Mouse (Mus musculus): Measurements from ENCODE around the gene Oxnad1. TPM values are rescaled to one million over a fixed set of nuclear protein-coding genes. Genes with fewer than 3 reads are reported as not detected.
A peak's percentile ranks its signal among the peaks of the same experiment; 100 is the strongest.

Oxnad1 gene
- polyA plus RNA-seq, 1 experiment from 2014 or later = 40.2 TPM

GRCm38 (mm10) chr14:32061398-32061797 is 23.8 kb upstream of the Oxnad1 start:
- Histone ChIP-seq H3K9ac (no peak overlapping the region), H3K36me3 (no peaks in the 10 kb centered on the region), H3K4me1 (replicated peaks) (no peaks in the 10 kb centered on the region), H3K27ac (ENCODE audit: poor library complexity, severe bottlenecking) (no peak overlapping the region), H3K27me3 (replicated peaks) (no peaks in the 10 kb centered on the region), H3K4me2 (no peak overlapping the region), H3K4me3 (no peak overlapping the region), H3K9me3 (replicated peaks) (peaks cover 11% of the 10 kb centered on the region; the same call in 1 of the 2 replicates)
- WGBS = 87% methylated on average over 4 of the region's 4 CpGs
- ATAC-seq (ENCODE audit: insufficient number of reproducible peaks, low FRiP score) = no peak

- Histone ChIP-seq H3K4me3 (no peak overlapping the region), H3K27me3 (replicated peaks) (no peaks in the 10 kb centered on the region), H3K9ac (no peak overlapping the region), H3K4me2 (no peak overlapping the region), H3K4me1 (replicated peaks) (peaks cover 31% of the 10 kb centered on the region), H3K36me3 (no peaks in the 10 kb centered on the region), H3K9me3 (replicated peaks) (no peaks in the 10 kb centered on the region), H3K27ac (ENCODE audit: poor library complexity, severe bottlenecking) (peak overlapping the region; percentile 66)
- peak; percentile 14; the same call in 1 of the 2 replicates for ATAC-seq (ENCODE audit: insufficient number of reproducible peaks, low FRiP score)
Observed at GRCm38 (mm10) chr14:32072807-32073206, 12.4 kb upstream of the Oxnad1 start.

GRCm38 (mm10) chr14:32073211-32073685 is 11.9 kb upstream of the Oxnad1 start:
- Histone ChIP-seq H3K4me1 (replicated peaks) (peaks cover 31% of the 10 kb centered on the region), H3K4me3 (no peak overlapping the region), H3K27me3 (replicated peaks) (no peaks in the 10 kb centered on the region), H3K36me3 (no peaks in the 10 kb centered on the region), H3K9ac (0 out of 2 replicates have a peak overlapping the region, but pooled peaks have one; percentile 15), H3K9me3 (replicated peaks) (no peaks in the 10 kb centered on the region), H3K4me2 (peak overlapping the region; percentile 7; the same call in 1 of the 2 replicates), H3K27ac (ENCODE audit: poor library complexity, severe bottlenecking) (peak overlapping the region; percentile 66)
- peak; percentile 80 for ATAC-seq (ENCODE audit: insufficient number of reproducible peaks, low FRiP score)
- WGBS = 4% methylated on average over 8 of the region's 8 CpGs

- WGBS = 64% methylated on average over 7 of the region's 7 CpGs
Observed at GRCm38 (mm10) chr14:32073901-32074300, 11.3 kb upstream of the Oxnad1 start.

GRCm38 (mm10) chr14:32076896-32077575 is 8.1 kb upstream of the Oxnad1 start:
- Histone ChIP-seq H3K4me3 (no peak overlapping the region), H3K27me3 (replicated peaks) (no peaks in the 10 kb centered on the region), H3K9me3 (replicated peaks) (no peaks in the 10 kb centered on the region), H3K4me2 (no peak overlapping the region), H3K4me1 (replicated peaks) (peaks cover 31% of the 10 kb centered on the region), H3K9ac (no peak overlapping the region), H3K27ac (ENCODE audit: poor library complexity, severe bottlenecking) (no peak overlapping the region), H3K36me3 (peaks cover 15% of the 10 kb centered on the region)
- WGBS = 46% methylated on average over 8 of the region's 8 CpGs
- ATAC-seq (ENCODE audit: insufficient number of reproducible peaks, low FRiP score) = peak; percentile 49; the same call in 1 of the 2 replicates

More at GRCm38 (mm10) chr14:32073901-32074300, 11.3 kb upstream of the Oxnad1 start:
- ATAC-seq (ENCODE audit: insufficient number of reproducible peaks, low FRiP score) = no peak
- Histone ChIP-seq H3K4me2 (peak overlapping the region; percentile 7; the same call in 1 of the 2 replicates), H3K9me3 (replicated peaks) (no peaks in the 10 kb centered on the region), H3K36me3 (no peaks in the 10 kb centered on the region), H3K9ac (0 out of 2 replicates have a peak overlapping the region, but pooled peaks have one; percentile 15), H3K4me1 (replicated peaks) (peaks cover 31% of the 10 kb centered on the region), H3K27me3 (replicated peaks) (no peaks in the 10 kb centered on the region), H3K27ac (ENCODE audit: poor library complexity, severe bottlenecking) (peak overlapping the region; percentile 66), H3K4me3 (no peak overlapping the region)

- no peak for ATAC-seq (ENCODE audit: insufficient number of reproducible peaks, low FRiP score)
- Histone ChIP-seq H3K4me1 (replicated peaks) (peaks cover 3% of the 10 kb centered on the region; the same call in 1 of the 2 replicates), H3K4me3 (no peak overlapping the region), H3K4me2 (no peak overlapping the region), H3K9me3 (replicated peaks) (no peaks in the 10 kb centered on the region), H3K36me3 (peaks cover 27% of the 10 kb centered on the region), H3K27me3 (replicated peaks) (no peaks in the 10 kb centered on the region), H3K9ac (0 out of 2 replicates have a peak overlapping the region, but pooled peaks have one; percentile 12), H3K27ac (ENCODE audit: poor library complexity, severe bottlenecking) (no peak overlapping the region)
- WGBS = 81% methylated on average over 10 of the region's 10 CpGs
Observed at GRCm38 (mm10) chr14:32081026-32081425, 4.1 kb upstream of the Oxnad1 start.

GRCm38 (mm10) chr14:32082891-32083290 is 2.3 kb upstream of the Oxnad1 start:
- Histone ChIP-seq H3K27me3 (replicated peaks) (no peaks in the 10 kb centered on the region), H3K4me3 (no peak overlapping the region), H3K9ac (no peak overlapping the region), H3K9me3 (replicated peaks) (no peaks in the 10 kb centered on the region), H3K4me1 (replicated peaks) (peaks cover 6% of the 10 kb centered on the region), H3K4me2 (no peak overlapping the region), H3K36me3 (peaks cover 27% of the 10 kb centered on the region), H3K27ac (ENCODE audit: poor library complexity, severe bottlenecking) (no peak overlapping the region)
- ATAC-seq (ENCODE audit: insufficient number of reproducible peaks, low FRiP score) = no peak
- 91% methylated on average over 6 of the region's 6 CpGs for WGBS

- H3K9me3 ChIP-seq (replicated peaks) = no peaks in the 10 kb centered on the region
- H3K4me2 ChIP-seq = no peak overlapping the region
- no peaks in the 10 kb centered on the region for H3K27me3 ChIP-seq (replicated peaks)
- peaks cover 6% of the 10 kb centered on the region for H3K4me1 ChIP-seq (replicated peaks)
- H3K27ac ChIP-seq (ENCODE audit: poor library complexity, severe bottlenecking) = no peak overlapping the region
- peaks cover 27% of the 10 kb centered on the region for H3K36me3 ChIP-seq
- H3K9ac ChIP-seq = no peak overlapping the region
- no peak overlapping the region for H3K4me3 ChIP-seq
- 94% methylated on average over 2 of the region's 2 CpGs for WGBS
- no peak for ATAC-seq (ENCODE audit: insufficient number of reproducible peaks, low FRiP score)
Observed at GRCm38 (mm10) chr14:32083466-32083865, 1.7 kb upstream of the Oxnad1 start.

GRCm38 (mm10) chr14:32085486-32086201 is 470 bp downstream of the Oxnad1 start, which contains the start of gene Dph3:
TSS of gene Dph3 (minus strand) at chr14:32085729.
- peak; percentile 96 for ATAC-seq (ENCODE audit: insufficient number of reproducible peaks, low FRiP score)
- H3K36me3 ChIP-seq = peaks cover 24% of the 10 kb centered on the region

GRCm38 (mm10) chr14:32086226-32086625 is 1.1 kb downstream of the Oxnad1 start:
- H3K27me3 ChIP-seq (replicated peaks) = no peaks in the 10 kb centered on the region
- peak overlapping the region; percentile 57 for H3K4me3 ChIP-seq
- H3K36me3 ChIP-seq = peaks cover 19% of the 10 kb centered on the region
- 13% methylated on average over 8 of the region's 8 CpGs for WGBS
- H3K4me1 ChIP-seq (replicated peaks) = peaks cover 10% of the 10 kb centered on the region
- H3K4me2 ChIP-seq = peak overlapping the region; percentile 81
- no peak for ATAC-seq (ENCODE audit: insufficient number of reproducible peaks, low FRiP score)
- no peaks in the 10 kb centered on the region for H3K9me3 ChIP-seq (replicated peaks)
- peak overlapping the region; percentile 68 for H3K9ac ChIP-seq
- H3K27ac ChIP-seq (ENCODE audit: poor library complexity, severe bottlenecking) = peak overlapping the region; percentile 89

More at GRCm38 (mm10) chr14:32085486-32086201, 470 bp downstream of the Oxnad1 start, which contains the start of gene Dph3:
- peak within 1 kb of the TSS; percentile 81 for H3K4me2 ChIP-seq
- no peaks in the 10 kb centered on the region for H3K27me3 ChIP-seq (replicated peaks)
- H3K4me1 ChIP-seq (replicated peaks) = peaks cover 10% of the 10 kb centered on the region
- H3K27ac ChIP-seq (ENCODE audit: poor library complexity, severe bottlenecking) = peak within 1 kb of the TSS; percentile 89
- H3K9ac ChIP-seq = peak within 1 kb of the TSS; percentile 78
- no peaks in the 10 kb centered on the region for H3K9me3 ChIP-seq (replicated peaks)
- under 1% methylated on average over 43 of the region's 43 CpGs for WGBS
- peak within 1 kb of the TSS; percentile 57 for H3K4me3 ChIP-seq
